Mouse (Mus musculus) common myeloid progenitor, adult 5-6 weeks (primary cell): Measurements from ENCODE around the gene Tmem127. TPM values are rescaled to one million over a fixed set of nuclear protein-coding genes. Genes with fewer than 3 reads are reported as not detected.
"Not testable (repeated sequence)": the region's sequence is repeated elsewhere in the genome, so short reads cannot be mapped to it uniquely, and the experiment has no call there.

Experiments used
- ATAC-seq: replicated peaks from 2 replicates; pipeline ENCODE4 v1.8.0; 2016; ENCODE audit warnings: low read depth, mild to moderate bottlenecking, moderate TSS enrichment, inconsistent platforms; ENCODE audit not compliant: poor library complexity, severe bottlenecking
- total RNA-seq: library from RNA; stranded (forward); fragments of 200-1000, 187-1606 nt; gene quantifications from 2 replicates; pipeline ENCODE4 v1.2.3, GENCODE M21; 2017

The Tmem127 gene
- total RNA-seq = 22.2 and 25.9 TPM in 2 replicates

- ATAC-seq = peak; percentile 96
These were observed at the start of gene Tmem127, which contains the start of gene Ciao1 for GRCm38 (mm10) chr2:127247592-127248333. TSS of gene Tmem127 (plus strand) at chr2:127247908. TSS of gene Ciao1 (minus strand) at chr2:127247816.

GRCm38 (mm10) chr2:127204932-127205331, 42.8 kb upstream of the Tmem127 start:
- ATAC-seq = 0 out of 2 replicates have a peak, but pooled peaks have one; percentile 23

GRCm38 (mm10) chr2:127205936-127206335, 41.8 kb upstream of the Tmem127 start:
- ATAC-seq = not testable (repeated sequence)

GRCm38 (mm10) chr2:127206916-127207315, 40.8 kb upstream of the Tmem127 start:
- ATAC-seq = no peak

GRCm38 (mm10) chr2:127207547-127208451, 39.9 kb upstream of the Tmem127 start, which contains the start of the genes 1810024B03Rik and Snrnp200:
TSS of gene 1810024B03Rik (minus strand) at chr2:127208280.
TSS of gene Snrnp200 (plus strand) at chr2:127208386.
- peak; percentile 98 for ATAC-seq

- no peak for ATAC-seq
These were observed 39.3 kb upstream of the Tmem127 start for GRCm38 (mm10) chr2:127208452-127208769.

- no peak for ATAC-seq
These were observed 37.0 kb upstream of the Tmem127 start for GRCm38 (mm10) chr2:127210701-127211100.

GRCm38 (mm10) chr2:127217746-127218145, 30.0 kb upstream of the Tmem127 start:
- no peak for ATAC-seq

GRCm38 (mm10) chr2:127225261-127225660, 22.4 kb upstream of the Tmem127 start:
- no peak for ATAC-seq

- ATAC-seq = no peak
These were observed 9.7 kb upstream of the Tmem127 start for GRCm38 (mm10) chr2:127237897-127238610.

GRCm38 (mm10) chr2:127240065-127240464, 7.6 kb upstream of the Tmem127 start:
- no peak for ATAC-seq

- ATAC-seq = peak; percentile 36; the same call in 1 of the 2 replicates
These were observed 761 bp downstream of the Tmem127 start for GRCm38 (mm10) chr2:127248334-127249004.

GRCm38 (mm10) chr2:127250291-127251008, 2.7 kb downstream of the Tmem127 start:
- no peak for ATAC-seq

- no peak for ATAC-seq
These were observed 3.7 kb downstream of the Tmem127 start for GRCm38 (mm10) chr2:127251457-127251856.

- ATAC-seq = no peak
These were observed 4.3 kb downstream of the Tmem127 start for GRCm38 (mm10) chr2:127251880-127252527.

- no peak for ATAC-seq
These were observed 5.1 kb downstream of the Tmem127 start for GRCm38 (mm10) chr2:127252787-127253186.

GRCm38 (mm10) chr2:127254604-127255134, 7.0 kb downstream of the Tmem127 start:
- ATAC-seq = no peak

GRCm38 (mm10) chr2:127255294-127255693, 7.6 kb downstream of the Tmem127 start:
- ATAC-seq = no peak
